Mouse (Mus musculus): Measurements from ENCODE around the gene Naa25.

GRCm38 (mm10) chr5:121367255-121367654 is 30.5 kb upstream of the Naa25 start:
- TF ChIP-seq CTCF (IDR thresholded peaks at IDR 0.05; ENCODE audit: low read depth, low read length) (no peak), TAL1 (conservative IDR thresholded peaks at IDR 0.05; ENCODE audit: low read depth, low read length) (no peak), POLR2AphosphoS5 (IDR thresholded peaks at IDR 0.05; ENCODE audit: insufficient replicate concordance, low read depth, low read length) (no peak), GATA2 (IDR thresholded peaks at IDR 0.05; ENCODE audit: borderline replicate concordance, low read depth, low read length) (no peak)
